Comparison of ENCODE assay signal across 8 mouse cellular contexts in genomic region chr10:117062894-117063253, GRCm38 (mm10). TPM values are rescaled to one million over a fixed set of nuclear protein-coding genes. Genes with fewer than 3 reads are reported as not detected.
DNase-seq lines count a peak whose midpoint lies in the region; ATAC-seq and TF ChIP-seq lines count a peak whose summit lies in the region.

No protein-coding gene starts in this region.

- DNase-seq in kidney, postnatal 36 days, result no peak
- no peak for DNase-seq in midbrain, postnatal 0 days (ENCODE audit: low spot score)
- no peak for DNase-seq in thymus, postnatal 0 days (ENCODE audit: low spot score)
- no peak for DNase-seq in spleen, postnatal 4 days (ENCODE audit: low spot score in 2 of 2)
- DNase-seq in cerebellum, postnatal 14 days, result no peak

- peak overlapping the region; percentile 91 for H3K4me2 ChIP-seq in kidney, embryonic 16.5 days (replicated peaks; ENCODE audit: low read depth, low read length)
- H3K4me2 ChIP-seq in embryonic facial prominence, embryonic 12.5 days (replicated peaks), result peak overlapping the region; percentile 76
- peak overlapping the region; percentile 91 for H3K4me2 ChIP-seq in intestine, embryonic 16.5 days (ENCODE audit: low read depth, low read length)
- H3K4me2 ChIP-seq in midbrain, postnatal 0 days (ENCODE audit: low read depth, low read length, poor library complexity, severe bottlenecking), result peak overlapping the region; percentile 54

- H3K9ac ChIP-seq in kidney, embryonic 16.5 days (replicated peaks; ENCODE audit: low read length), result peak overlapping the region; percentile 81
- peak overlapping the region; percentile 91 for H3K9ac ChIP-seq in embryonic facial prominence, embryonic 12.5 days
- H3K9ac ChIP-seq in intestine, embryonic 16.5 days (ENCODE audit: low read depth, low read length), result peak overlapping the region; percentile 85
- H3K9ac ChIP-seq in midbrain, postnatal 0 days (replicated peaks; ENCODE audit: low read length, poor library complexity, severe bottlenecking), result peak overlapping the region; percentile 83

- peaks cover 37% of the 10 kb centered on the region for H3K36me3 ChIP-seq in kidney, embryonic 16.5 days (ENCODE audit: insufficient read depth, low read length)
- H3K36me3 ChIP-seq in embryonic facial prominence, embryonic 12.5 days, result peaks cover 43% of the 10 kb centered on the region
- peaks cover 10% of the 10 kb centered on the region for H3K36me3 ChIP-seq in intestine, embryonic 16.5 days (ENCODE audit: control insufficient read depth, insufficient read depth, low read length)
- peaks cover 29% of the 10 kb centered on the region for H3K36me3 ChIP-seq in midbrain, postnatal 0 days (ENCODE audit: insufficient read depth, low read length)

- peaks cover 11% of the 10 kb centered on the region for H3K4me1 ChIP-seq in kidney, embryonic 16.5 days (ENCODE audit: insufficient read depth, low read length)
- H3K4me1 ChIP-seq in embryonic facial prominence, embryonic 12.5 days, result 0 out of 2 replicates have a peak, but pooled peaks cover 8% of the 10 kb centered on the region
- H3K4me1 ChIP-seq in intestine, embryonic 16.5 days (ENCODE audit: control insufficient read depth, insufficient read depth, low read length), result 0 out of 2 replicates have a peak, but pooled peaks cover 4% of the 10 kb centered on the region
- H3K4me1 ChIP-seq in midbrain, postnatal 0 days (ENCODE audit: insufficient read depth, low read length), result no peaks in the 10 kb centered on the region

- peak overlapping the region; percentile 89 for H3K27ac ChIP-seq in kidney, embryonic 16.5 days (ENCODE audit: low read length)
- 0 out of 2 replicates have a peak overlapping the region, but pooled peaks have one; percentile 18 for H3K27ac ChIP-seq in embryonic facial prominence, embryonic 12.5 days
- H3K27ac ChIP-seq in intestine, embryonic 16.5 days (ENCODE audit: low read length), result peak overlapping the region; percentile 31; the same call in 1 of the 2 replicates
- 0 out of 2 replicates have a peak overlapping the region, but pooled peaks have one; percentile 82 for H3K27ac ChIP-seq in midbrain, postnatal 0 days (ENCODE audit: low read depth, low read length)

- ATAC-seq in kidney, embryonic 16.5 days (ENCODE audit: low FRiP score, low TSS enrichment), result no peak
- ATAC-seq in embryonic facial prominence, embryonic 12.5 days (ENCODE audit: insufficient number of reproducible peaks, insufficient read depth, low FRiP score, low TSS enrichment), result no peak
- peak; percentile 27 for ATAC-seq in intestine, embryonic 16.5 days
- no peak for ATAC-seq in midbrain, postnatal 0 days (ENCODE audit: low FRiP score)

- TF ChIP-seq CTCF in midbrain, postnatal 0 days (IDR thresholded peaks at IDR 0.05), result no peak

- no peaks in the 10 kb centered on the region for H3K9me3 ChIP-seq in kidney, embryonic 16.5 days (ENCODE audit: low read length)
- no peaks in the 10 kb centered on the region for H3K9me3 ChIP-seq in embryonic facial prominence, embryonic 12.5 days
- H3K9me3 ChIP-seq in intestine, embryonic 16.5 days (ENCODE audit: control insufficient read depth, low read length), result no peaks in the 10 kb centered on the region
- H3K9me3 ChIP-seq in midbrain, postnatal 0 days (ENCODE audit: low read length), result no peaks in the 10 kb centered on the region

- H3K4me3 ChIP-seq in kidney, embryonic 16.5 days (ENCODE audit: low read length), result peak overlapping the region; percentile 85
- H3K4me3 ChIP-seq in embryonic facial prominence, embryonic 12.5 days, result peak overlapping the region; percentile 96
- peak overlapping the region; percentile 94 for H3K4me3 ChIP-seq in intestine, embryonic 16.5 days (ENCODE audit: low read length)
- peak overlapping the region; percentile 97 for H3K4me3 ChIP-seq in midbrain, postnatal 0 days (ENCODE audit: low read depth, low read length)

- H3K27me3 ChIP-seq in kidney, embryonic 16.5 days (ENCODE audit: insufficient read depth, low read length), result no peaks in the 10 kb centered on the region
- no peaks in the 10 kb centered on the region for H3K27me3 ChIP-seq in embryonic facial prominence, embryonic 12.5 days
- H3K27me3 ChIP-seq in intestine, embryonic 16.5 days (replicated peaks; ENCODE audit: control insufficient read depth, insufficient read depth, low read length), result no peaks in the 10 kb centered on the region
- no peaks in the 10 kb centered on the region for H3K27me3 ChIP-seq in midbrain, postnatal 0 days (ENCODE audit: insufficient read depth, low read length)

- 3% methylated on average over 15 of the region's 15 CpGs for WGBS in kidney, embryonic 16.5 days
- WGBS in embryonic facial prominence, embryonic 12.5 days, result 5% methylated on average over 15 of the region's 15 CpGs
- 3% methylated on average over 15 of the region's 15 CpGs for WGBS in intestine, embryonic 16.5 days
- WGBS in midbrain, postnatal 0 days, result 4% methylated on average over 15 of the region's 15 CpGs

RNA-seq across cellular contexts. Expression of gene Cct2, which starts 0.7 kb away (rescaled TPM):
- polyA plus RNA-seq in kidney, embryonic 16.5 days (2015; fragmentation: Nextera tagmentation; extraction: Ambion mirVana), result 266 and 271 TPM in 2 replicates
- 251 and 257 TPM in 2 replicates for polyA plus RNA-seq in embryonic facial prominence, embryonic 12.5 days (2016; fragmentation: Nextera tagmentation; extraction: Ambion mirVana)
- polyA plus RNA-seq in intestine, embryonic 16.5 days (2015; fragmentation: Nextera tagmentation; extraction: Ambion mirVana), result 216 and 238 TPM in 2 replicates
- total RNA-seq in midbrain, postnatal 0 days (2014; rRNA removed), result 231 and 277 TPM in 2 replicates
- polyA plus RNA-seq in midbrain, postnatal 0 days (2015; fragmentation: Nextera tagmentation; extraction: Ambion mirVana), result 208 and 213 TPM in 2 replicates
- 263 and 270 TPM in 2 replicates for polyA plus RNA-seq in thymus, postnatal 0 days (2015; fragmentation: Nextera tagmentation; extraction: Ambion mirVana)

RNA-seq across cellular contexts. Expression of gene Lrrc10, which starts 17.7 kb away (rescaled TPM):
- not detected in 2 replicates for polyA plus RNA-seq in kidney, embryonic 16.5 days (2015; fragmentation: Nextera tagmentation; extraction: Ambion mirVana)
- polyA plus RNA-seq in embryonic facial prominence, embryonic 12.5 days (2016; fragmentation: Nextera tagmentation; extraction: Ambion mirVana), result not detected in 2 replicates
- polyA plus RNA-seq in intestine, embryonic 16.5 days (2015; fragmentation: Nextera tagmentation; extraction: Ambion mirVana), result not detected in 2 replicates
- not detected in 2 replicates for total RNA-seq in midbrain, postnatal 0 days (2014; rRNA removed)
- not detected in 2 replicates for polyA plus RNA-seq in midbrain, postnatal 0 days (2015; fragmentation: Nextera tagmentation; extraction: Ambion mirVana)
- polyA plus RNA-seq in thymus, postnatal 0 days (2015; fragmentation: Nextera tagmentation; extraction: Ambion mirVana), result not detected in 2 replicates

Comparison
In these comparisons a context has a peak if more than half of its experiments do, and no peak if none do; other contexts are left out.
1. H3K27ac ChIP-seq: peak in every context shown above with its lines; median percentile 89 in kidney, embryonic 16.5 days; 82 in midbrain, postnatal 0 days; 31 in intestine, embryonic 16.5 days; 18 in embryonic facial prominence, embryonic 12.5 days.